Mouse (Mus musculus) myocyte (in vitro differentiated cells): Measurements from ENCODE around the gene Gm44790. TPM values are rescaled to one million over a fixed set of nuclear protein-coding genes. Genes with fewer than 3 reads are reported as not detected.

Experiments
- H3K27me3 ChIP-seq: one replicate; pipeline ENCODE4 v1.6.1; 2011; ENCODE audit not compliant: control insufficient read depth, insufficient read depth, insufficient read length
- H3K36me3 ChIP-seq: one replicate; pipeline ENCODE4 v1.6.1; 2011; ENCODE audit not compliant: control insufficient read depth, insufficient read depth
- H3K4me2 ChIP-seq: one replicate; pipeline ENCODE4 v1.6.1; 2011; ENCODE audit warnings: low read depth, control low read depth
- H3K4me3 ChIP-seq: one replicate; pipeline ENCODE4 v1.5.1; 2011; ENCODE audit warnings: mild to moderate bottlenecking, control low read depth, moderate library complexity
- H3K79me2 ChIP-seq: one replicate; pipeline ENCODE4 v1.6.1; 2011; ENCODE audit not compliant: control insufficient read depth, insufficient read depth
- H3ac ChIP-seq: one replicate; pipeline ENCODE4 v1.6.1; 2011; ENCODE audit not compliant: control insufficient read depth, insufficient read length
- CEBPB ChIP-seq: IDR thresholded peaks from 2 replicates; pipeline ENCODE4 v1.6.1; 2011; ENCODE audit warnings: mild to moderate bottlenecking, moderate library complexity; ENCODE audit not compliant: poor library complexity, insufficient read depth, severe bottlenecking
- E2F4 ChIP-seq: IDR thresholded peaks from one replicate; pipeline ENCODE4 v1.6.1; 2011; ENCODE audit warnings: mild to moderate bottlenecking, control low read depth, moderate library complexity; ENCODE audit not compliant: insufficient read depth
- MAX ChIP-seq: IDR thresholded peaks from one replicate; pipeline ENCODE4 v1.6.1; 2011; ENCODE audit warnings: low read depth, mild to moderate bottlenecking, control low read depth
- MYOD1 ChIP-seq, 3 experiments: IDR thresholded peaks; one replicate each; pipeline ENCODE4 v1.6.1; 2011; ENCODE audit warnings: control low read depth in 2 of 3, low read depth in 2 of 3, mild to moderate bottlenecking in 2 of 3, moderate library complexity in 1 of 3; ENCODE audit not compliant: insufficient read length in 2 of 3, control insufficient read depth in 1 of 3
- MYOG ChIP-seq, 3 experiments: IDR thresholded peaks; one replicate each; pipeline ENCODE4 v1.6.1; 2011; ENCODE audit warnings: control low read depth in 2 of 3, low read depth in 2 of 3, mild to moderate bottlenecking in 2 of 3; ENCODE audit not compliant: insufficient read length in 2 of 3, control insufficient read depth in 1 of 3, insufficient read depth in 1 of 3
- POLR2A ChIP-seq: IDR thresholded peaks from one replicate; pipeline ENCODE4 v1.6.1; 2011; ENCODE audit warnings: low read depth, mild to moderate bottlenecking, control low read depth, moderate library complexity; ENCODE audit not compliant: insufficient read length
- POLR2AphosphoS2 ChIP-seq: IDR thresholded peaks from one replicate; pipeline ENCODE4 v1.6.1; 2011; ENCODE audit warnings: low read depth, control low read depth; ENCODE audit not compliant: insufficient read length
- REST ChIP-seq: IDR thresholded peaks from one replicate; pipeline ENCODE4 v1.6.1; 2011; ENCODE audit warnings: mild to moderate bottlenecking, control low read depth, moderate library complexity; ENCODE audit not compliant: insufficient read depth, insufficient read length
- SRF ChIP-seq: IDR thresholded peaks from one replicate; pipeline ENCODE4 v1.6.1; 2011; ENCODE audit warnings: low read depth; ENCODE audit not compliant: control insufficient read depth, insufficient read length
- TCF12 ChIP-seq: IDR thresholded peaks from one replicate; pipeline ENCODE4 v1.6.1; 2011; ENCODE audit warnings: mild to moderate bottlenecking, control low read depth; ENCODE audit not compliant: poor library complexity, insufficient read depth, severe bottlenecking
- TCF3 ChIP-seq: IDR thresholded peaks from one replicate; pipeline ENCODE4 v1.6.1; 2011; ENCODE audit warnings: low read depth, control low read depth; ENCODE audit not compliant: insufficient read length
- USF1 ChIP-seq: IDR thresholded peaks from one replicate; pipeline ENCODE4 v1.6.1; 2011; ENCODE audit warnings: low read depth, mild to moderate bottlenecking, control low read depth, moderate library complexity
- polyA plus RNA-seq: library from polyadenylated mRNA; unstranded; fragments of >200 nt; fragmentation: generic; extraction: Trizol; gene quantifications from one replicate; pipeline ENCODE4 v1.2.1, GENCODE M21; 2012; ENCODE audit warnings: missing spikeins

Gene Gm44790
- polyA plus RNA-seq, 1 experiment, result not detected

DNA sequence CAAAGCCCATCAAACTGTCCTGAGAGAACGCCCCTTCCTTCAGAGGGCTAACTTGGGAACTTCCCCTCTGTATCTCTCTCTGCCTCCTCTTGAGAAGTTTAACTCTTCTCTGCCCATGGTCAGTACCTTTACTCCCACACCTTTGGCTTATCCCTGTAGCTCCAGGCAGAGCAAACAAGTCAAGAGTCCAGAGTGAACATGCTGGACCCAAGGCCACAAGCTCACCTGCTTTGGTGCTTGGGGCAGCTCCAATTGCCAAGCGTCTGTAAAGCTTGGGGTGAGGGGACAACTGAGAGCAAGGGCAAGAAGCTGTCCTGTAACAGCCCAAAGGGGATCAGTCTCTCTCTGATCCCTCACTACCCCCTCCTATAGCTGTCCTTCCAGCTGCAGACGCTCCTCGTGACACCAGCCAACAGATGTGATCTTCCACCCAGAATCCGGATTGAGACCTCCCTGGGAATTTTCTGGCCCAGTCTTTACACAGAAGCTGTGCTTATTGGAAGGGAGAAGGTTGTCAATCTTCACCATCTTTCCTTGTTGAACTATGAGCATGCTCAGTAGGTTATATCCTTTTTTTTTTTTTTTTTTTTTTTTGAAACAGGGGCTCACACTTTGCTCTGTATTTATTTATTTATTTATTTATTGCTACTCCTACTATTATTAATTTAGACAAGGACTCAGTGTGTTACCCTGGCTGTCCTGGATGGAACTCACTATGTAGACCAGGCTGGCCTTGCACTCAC is 40.9 kb upstream of the Gm44790 start:
- peaks cover 19% of the 10 kb centered on the region for H3K36me3 ChIP-seq
- H3K4me2 ChIP-seq, result no peak overlapping the region
- H3K79me2 ChIP-seq, result no peaks in the 10 kb centered on the region
- no peak overlapping the region for H3K4me3 ChIP-seq
- TF ChIP-seq MYOD1 (IDR thresholded peaks at IDR 0.05; ENCODE audit: control insufficient read depth in 1 of 3, insufficient read length in 2 of 3, low read depth in 2 of 3) (no peak), REST (no peak), TCF12 (no peak), E2F4 (no peak), USF1 (no peak), MAX (no peak), POLR2AphosphoS2 (no peak), CEBPB (no peak), SRF (no peak)
- H3ac ChIP-seq, result no peak overlapping the region
- no peaks in the 10 kb centered on the region for H3K27me3 ChIP-seq

- no peak for TF ChIP-seq MYOD1 (IDR thresholded peaks at IDR 0.05; ENCODE audit: control insufficient read depth in 1 of 3, insufficient read length in 2 of 3, low read depth in 2 of 3)
- no peak for TF ChIP-seq USF1
- TF ChIP-seq TCF3, result no peak
- no peak for TF ChIP-seq E2F4
- TF ChIP-seq CEBPB, result no peak
- no peak for TF ChIP-seq MYOG (IDR thresholded peaks at IDR 0.05; ENCODE audit: control insufficient read depth in 1 of 3, insufficient read depth in 1 of 3, insufficient read length in 2 of 3, low read depth in 2 of 3)
- no peak for TF ChIP-seq MAX
- no peak for TF ChIP-seq POLR2AphosphoS2
- TF ChIP-seq SRF, result no peak
- Histone ChIP-seq H3ac (no peak overlapping the region), H3K79me2 (no peaks in the 10 kb centered on the region), H3K27me3 (no peaks in the 10 kb centered on the region), H3K4me3 (no peak overlapping the region), H3K36me3 (peaks cover 25% of the 10 kb centered on the region), H3K4me2 (no peak overlapping the region)
These were observed 39.1 kb upstream of the Gm44790 start for GRCm38 (mm10) chr6:86387313-86387712.

GRCm38 (mm10) chr6:86388461-86388860 is 38.0 kb upstream of the Gm44790 start:
- Histone ChIP-seq H3K4me2 (no peak overlapping the region), H3K4me3 (no peak overlapping the region), H3ac (no peak overlapping the region), H3K36me3 (peaks cover 25% of the 10 kb centered on the region), H3K79me2 (no peaks in the 10 kb centered on the region), H3K27me3 (no peaks in the 10 kb centered on the region)
- TF ChIP-seq TCF3 (no peak), E2F4 (no peak), REST (no peak), MYOD1 (IDR thresholded peaks at IDR 0.05; ENCODE audit: control insufficient read depth in 1 of 3, insufficient read length in 2 of 3, low read depth in 2 of 3) (no peak), POLR2A (no peak), USF1 (no peak), SRF (no peak), MAX (no peak), TCF12 (no peak), POLR2AphosphoS2 (no peak), CEBPB (no peak), MYOG (IDR thresholded peaks at IDR 0.05; ENCODE audit: control insufficient read depth in 1 of 3, insufficient read depth in 1 of 3, insufficient read length in 2 of 3, low read depth in 2 of 3) (no peak)

DNA sequence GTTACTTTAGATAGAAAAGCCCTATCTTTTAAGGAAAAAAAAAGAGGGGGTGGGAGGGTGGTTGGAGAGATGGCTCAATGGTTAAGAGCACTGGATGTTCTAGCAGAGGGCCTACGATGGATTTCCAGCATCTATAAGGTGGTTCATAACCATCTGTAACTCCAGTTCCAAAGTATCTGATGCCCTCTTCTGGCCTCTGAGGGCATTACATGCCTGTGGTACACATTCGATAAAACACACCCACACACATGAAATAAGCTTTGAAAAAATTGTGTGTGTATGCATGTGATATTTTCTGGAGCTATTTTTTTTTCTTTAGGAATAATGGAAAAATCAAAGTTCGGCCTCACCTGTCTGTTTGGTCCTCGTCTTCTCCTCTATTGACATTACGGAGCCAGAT is 35.1 kb upstream of the Gm44790 start:
- no peak for TF ChIP-seq POLR2A
- Histone ChIP-seq H3K36me3 (peaks cover 25% of the 10 kb centered on the region), H3K27me3 (no peaks in the 10 kb centered on the region), H3K4me2 (no peak overlapping the region), H3K79me2 (peaks cover 13% of the 10 kb centered on the region), H3ac (no peak overlapping the region), H3K4me3 (no peak overlapping the region)

- Histone ChIP-seq H3ac (no peak overlapping the region), H3K79me2 (peaks cover 14% of the 10 kb centered on the region), H3K27me3 (no peaks in the 10 kb centered on the region), H3K4me3 (no peak overlapping the region), H3K4me2 (no peak overlapping the region), H3K36me3 (peaks cover 25% of the 10 kb centered on the region)
- TF ChIP-seq POLR2AphosphoS2, result no peak
- no peak for TF ChIP-seq TCF3
- no peak for TF ChIP-seq CEBPB
- no peak for TF ChIP-seq REST
- no peak for TF ChIP-seq E2F4
- TF ChIP-seq SRF, result no peak
- no peak for TF ChIP-seq MAX
- no peak for TF ChIP-seq POLR2A
- no peak for TF ChIP-seq MYOG (IDR thresholded peaks at IDR 0.05; ENCODE audit: control insufficient read depth in 1 of 3, insufficient read depth in 1 of 3, insufficient read length in 2 of 3, low read depth in 2 of 3)
- no peak for TF ChIP-seq TCF12
- TF ChIP-seq MYOD1 (IDR thresholded peaks at IDR 0.05; ENCODE audit: control insufficient read depth in 1 of 3, insufficient read length in 2 of 3, low read depth in 2 of 3), result no peak
- no peak for TF ChIP-seq USF1
These were observed 33.3 kb upstream of the Gm44790 start for GRCm38 (mm10) chr6:86393187-86393586.
